Mouse (Mus musculus) thymus, adult 2 months (tissue): ENCODE results near the gene Stk10.

Experiments used
- CTCF ChIP-seq: fragments of 200-500 bp; IDR thresholded peaks from 2 replicates; pipeline ENCODE4 v1.5.1; 2012; ENCODE audit warnings: mild to moderate bottlenecking, control low read depth, low read length, moderate library complexity, borderline replicate concordance; ENCODE audit not compliant: control insufficient read depth, poor library complexity, insufficient read depth; ENCODE audit errors: extremely low read depth
- POLR2A ChIP-seq: fragments of 200-500 bp; IDR thresholded peaks from 2 replicates; pipeline ENCODE4 v1.6.1; 2012; ENCODE audit warnings: mild to moderate bottlenecking, low read length, control low read depth, moderate library complexity; ENCODE audit not compliant: control insufficient read depth, poor library complexity, insufficient read depth; ENCODE audit errors: extremely low read depth

- TF ChIP-seq CTCF: no peak
- no peak for TF ChIP-seq POLR2A
These were observed 30.6 kb downstream of the Stk10 start for GRCm38 (mm10) chr11:32563660-32564059.
